Mouse (Mus musculus) forebrain, embryonic 16.5 days (tissue): ENCODE measurements around the gene Mettl1. TPM values are rescaled to one million over a fixed set of nuclear protein-coding genes. Genes with fewer than 3 reads are reported as not detected.
"Not testable (repeated sequence)": the region's sequence is repeated elsewhere in the genome, so short reads cannot be mapped to it uniquely, and the experiment has no call there.

Experiments
- ATAC-seq: fragments of 200-750 bp; cut with Nextera tagmentation; 2 replicates; pipeline ENCODE4 v1.8.0; 2017; ENCODE audit warnings: mild to moderate bottlenecking, moderate library complexity
- H3K27ac ChIP-seq: fragments of 300-500 bp; sonication (generic); 2 replicates; pipeline ENCODE4 v1.5.1; 2014; ENCODE audit warnings: low read length, control low read depth
- H3K27me3 ChIP-seq: fragments of 300-500 bp; sonication (generic); replicated peaks from 2 replicates; pipeline ENCODE4 v1.6.1; 2014; ENCODE audit warnings: low read length; ENCODE audit not compliant: control insufficient read depth, insufficient read depth
- H3K36me3 ChIP-seq: fragments of 300-500 bp; sonication (generic); 2 replicates; pipeline ENCODE4 v1.6.1; 2014; ENCODE audit not compliant: control insufficient read depth, insufficient read depth
- H3K4me1 ChIP-seq: fragments of 300-500 bp; sonication (generic); replicated peaks from 2 replicates; pipeline ENCODE4 v1.6.1; 2014; ENCODE audit warnings: low read length; ENCODE audit not compliant: control insufficient read depth, insufficient read depth
- H3K4me2 ChIP-seq: fragments of 300-500 bp; sonication (generic); 2 replicates; pipeline ENCODE4 v1.6.1; 2014; ENCODE audit warnings: mild to moderate bottlenecking, low read length, control low read depth
- H3K4me3 ChIP-seq: fragments of 300-500 bp; sonication (generic); replicated peaks from 2 replicates; pipeline ENCODE4 v1.5.1; 2014; ENCODE audit warnings: mild to moderate bottlenecking, low read length, control low read depth
- H3K9ac ChIP-seq: fragments of 300-500 bp; sonication (generic); replicated peaks from 2 replicates; pipeline ENCODE4 v1.6.1; 2014; ENCODE audit warnings: low read depth, low read length, control low read depth
- H3K9me3 ChIP-seq: fragments of 300-500 bp; sonication (generic); 2 replicates; pipeline ENCODE4 v1.6.1; 2016; ENCODE audit warnings: low read length; ENCODE audit not compliant: control insufficient read depth
- WGBS: fragments of 180-500 bp; shearing (Covaris S2); extraction: QIAGEN DNeasy Blood & Tissue Kit; methylation state at CpG from one replicate; pipeline ENCODE4 v1.1.7; 2014; 5-methylcytosine and 5-hydroxymethylcytosine counted together
- polyA plus RNA-seq: library from polyadenylated mRNA; unstranded; fragments of >200 nt; fragmentation: Nextera tagmentation; extraction: Ambion mirVana; gene quantifications from 2 replicates; pipeline ENCODE4 v1.2.1, GENCODE M21; 2015

The Mettl1 gene
- polyA plus RNA-seq, 1 experiment from 2014 or later, result 23.0 TPM

DNA sequence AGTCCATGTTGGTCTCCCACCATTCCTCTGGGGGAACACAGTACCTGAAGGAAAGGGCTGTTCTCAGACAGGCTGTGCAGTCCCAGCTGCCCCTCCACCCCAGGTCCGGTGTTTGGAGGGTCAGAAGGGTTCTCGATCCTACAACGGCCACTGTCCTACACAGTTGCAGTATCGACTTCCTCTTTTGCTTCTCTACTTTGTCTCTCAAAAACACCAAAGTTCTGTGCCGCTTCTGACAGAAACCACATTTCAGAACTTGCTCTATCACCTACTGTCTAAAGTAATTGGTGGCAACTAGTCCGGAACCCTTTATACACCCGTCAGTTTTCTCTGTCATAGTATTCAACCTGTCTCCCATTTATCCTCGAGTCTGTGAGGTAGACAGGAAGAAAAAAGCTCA lies 14.2 kb downstream of the Mettl1 start:
- Histone ChIP-seq H3K9me3 (no peaks in the 10 kb centered on the region), H3K4me2 (no peak overlapping the region), H3K4me3 (no peak overlapping the region), H3K27me3 (peaks cover 10% of the 10 kb centered on the region), H3K4me1 (peaks cover 21% of the 10 kb centered on the region), H3K36me3 (peaks cover 14% of the 10 kb centered on the region), H3K9ac (no peak overlapping the region), H3K27ac (no peak overlapping the region)
- WGBS, result 92% methylated on average over 8 of the region's 8 CpGs
- no peak for ATAC-seq

- Histone ChIP-seq H3K9ac (no peak overlapping the region), H3K9me3 (no peaks in the 10 kb centered on the region), H3K4me2 (no peak overlapping the region), H3K4me1 (peaks cover 31% of the 10 kb centered on the region), H3K27me3 (0 out of 2 replicates have a peak, but pooled peaks cover 3% of the 10 kb centered on the region), H3K4me3 (no peak overlapping the region), H3K36me3 (peaks cover 14% of the 10 kb centered on the region), H3K27ac (no peak overlapping the region)
- WGBS, result 93% methylated on average over 20 of the region's 20 CpGs
- no peak for ATAC-seq
Measured at GRCm38 (mm10) chr10:127056490-127056889, 15.3 kb downstream of the Mettl1 start.

DNA sequence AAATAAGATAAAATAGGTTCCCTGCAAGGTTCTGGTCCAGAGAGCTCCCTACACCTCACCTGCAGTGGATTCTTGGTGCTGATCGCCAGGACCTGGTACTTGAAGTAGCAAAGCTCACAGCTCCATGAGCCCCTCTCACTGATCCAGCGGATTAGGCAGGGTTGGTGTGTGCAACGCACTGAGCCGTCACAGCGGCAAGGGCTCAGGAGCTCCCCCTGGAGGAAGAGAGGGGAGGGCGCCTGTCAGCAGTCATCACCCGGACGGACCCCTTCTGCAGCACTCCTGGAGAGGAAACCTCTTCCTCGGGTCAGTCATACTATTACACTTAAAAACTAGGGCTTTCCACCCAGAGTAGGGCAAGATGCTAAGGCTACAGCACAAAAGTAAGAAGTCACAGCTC lies 16.9 kb downstream of the Mettl1 start:
- WGBS, result 0% methylated on average over 9 of the region's 9 CpGs
- no peak overlapping the region; the same call in 1 of the 2 replicates for H3K27ac ChIP-seq

DNA sequence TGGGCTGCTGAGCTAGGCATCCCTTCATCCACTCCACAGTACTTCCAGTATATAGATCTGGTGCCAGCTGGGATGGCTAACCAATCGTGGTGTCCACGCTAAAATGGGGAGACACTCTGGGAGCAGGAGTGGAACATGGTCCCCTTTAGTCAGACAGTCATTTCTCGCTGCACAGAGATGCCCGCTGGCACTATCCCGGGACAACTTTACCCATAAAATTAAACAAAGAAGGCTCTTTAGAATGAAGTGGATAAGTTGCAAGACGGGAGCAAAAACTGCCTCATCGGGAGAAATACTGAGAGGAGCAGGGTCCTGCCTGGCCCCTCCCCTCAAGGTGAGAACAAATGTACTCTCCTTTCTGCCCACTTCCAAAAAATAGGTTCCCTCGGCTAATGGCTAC lies 17.5 kb downstream of the Mettl1 start:
- Histone ChIP-seq H3K27me3 (no peaks in the 10 kb centered on the region), H3K27ac (peak overlapping the region; percentile 97), H3K36me3 (peaks cover 14% of the 10 kb centered on the region), H3K9ac (peak overlapping the region; percentile 96), H3K4me1 (peaks cover 37% of the 10 kb centered on the region), H3K9me3 (no peaks in the 10 kb centered on the region), H3K4me3 (peak overlapping the region; percentile 89), H3K4me2 (peak overlapping the region; percentile 83)
- ATAC-seq, result no peak
- 2% methylated on average over 8 of the region's 8 CpGs for WGBS

More for the DNA sequence above, 16.9 kb downstream of the Mettl1 start:
- Histone ChIP-seq H3K9ac (peak overlapping the region; percentile 96), H3K4me2 (peak overlapping the region; percentile 83), H3K9me3 (no peaks in the 10 kb centered on the region), H3K27me3 (no peaks in the 10 kb centered on the region), H3K36me3 (peaks cover 14% of the 10 kb centered on the region), H3K4me1 (peaks cover 37% of the 10 kb centered on the region), H3K4me3 (peak overlapping the region; percentile 89)
- ATAC-seq, result peak; percentile 29; the same call in 1 of the 2 replicates

DNA sequence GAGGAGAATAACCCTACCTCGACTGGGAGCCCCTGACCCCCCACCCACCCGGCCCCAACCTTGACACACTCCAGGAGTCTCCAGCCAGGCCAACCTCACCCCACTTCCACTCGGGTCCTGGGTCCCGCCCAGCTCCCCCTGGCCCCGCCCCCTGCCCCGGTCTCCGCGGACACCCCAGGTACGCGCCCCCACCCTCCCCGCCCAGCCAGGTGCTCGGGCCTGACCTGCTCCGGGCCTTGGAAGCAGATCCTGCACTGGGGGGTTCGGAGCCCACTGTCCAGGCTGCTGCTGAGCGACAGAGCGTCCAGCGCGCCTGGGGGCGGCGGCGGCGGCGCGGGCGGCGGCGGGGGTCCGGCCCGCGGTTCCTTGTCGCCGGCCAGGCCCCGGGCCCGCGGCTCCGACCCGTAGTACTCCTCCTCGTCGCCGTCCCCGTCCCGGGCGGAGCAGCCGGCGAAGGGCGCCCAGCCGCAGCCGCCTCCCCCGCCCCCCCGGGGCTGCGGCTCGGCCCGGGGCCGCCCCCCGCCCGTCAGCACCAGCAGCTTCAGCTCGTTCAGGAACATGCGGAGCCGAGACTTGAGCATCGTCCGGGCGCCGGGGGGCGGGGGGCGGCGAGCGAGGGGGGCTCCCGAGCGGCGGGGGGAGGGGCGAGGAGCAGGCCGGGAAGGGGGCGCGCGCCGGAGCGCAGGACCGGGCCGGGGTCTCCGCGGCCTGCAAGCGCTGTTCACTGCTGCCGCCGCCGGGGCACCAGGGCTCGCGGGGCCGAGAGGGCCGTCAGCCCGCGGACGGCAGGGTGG lies 18.2 kb downstream of the Mettl1 start:
- no peaks in the 10 kb centered on the region for H3K9me3 ChIP-seq
- no peaks in the 10 kb centered on the region for H3K27me3 ChIP-seq
- H3K36me3 ChIP-seq, result peaks cover 12% of the 10 kb centered on the region
- WGBS, result 1% methylated on average over 40 of the region's 92 CpGs
- H3K4me2 ChIP-seq, result peak overlapping the region; percentile 83
- ATAC-seq, result 0 out of 2 replicates have a peak, but pooled peaks have one; percentile 2
- H3K4me1 ChIP-seq, result peaks cover 37% of the 10 kb centered on the region
- H3K4me3 ChIP-seq, result peak overlapping the region; percentile 89
- peak overlapping the region; percentile 97 for H3K27ac ChIP-seq
- peak overlapping the region; percentile 96 for H3K9ac ChIP-seq

DNA sequence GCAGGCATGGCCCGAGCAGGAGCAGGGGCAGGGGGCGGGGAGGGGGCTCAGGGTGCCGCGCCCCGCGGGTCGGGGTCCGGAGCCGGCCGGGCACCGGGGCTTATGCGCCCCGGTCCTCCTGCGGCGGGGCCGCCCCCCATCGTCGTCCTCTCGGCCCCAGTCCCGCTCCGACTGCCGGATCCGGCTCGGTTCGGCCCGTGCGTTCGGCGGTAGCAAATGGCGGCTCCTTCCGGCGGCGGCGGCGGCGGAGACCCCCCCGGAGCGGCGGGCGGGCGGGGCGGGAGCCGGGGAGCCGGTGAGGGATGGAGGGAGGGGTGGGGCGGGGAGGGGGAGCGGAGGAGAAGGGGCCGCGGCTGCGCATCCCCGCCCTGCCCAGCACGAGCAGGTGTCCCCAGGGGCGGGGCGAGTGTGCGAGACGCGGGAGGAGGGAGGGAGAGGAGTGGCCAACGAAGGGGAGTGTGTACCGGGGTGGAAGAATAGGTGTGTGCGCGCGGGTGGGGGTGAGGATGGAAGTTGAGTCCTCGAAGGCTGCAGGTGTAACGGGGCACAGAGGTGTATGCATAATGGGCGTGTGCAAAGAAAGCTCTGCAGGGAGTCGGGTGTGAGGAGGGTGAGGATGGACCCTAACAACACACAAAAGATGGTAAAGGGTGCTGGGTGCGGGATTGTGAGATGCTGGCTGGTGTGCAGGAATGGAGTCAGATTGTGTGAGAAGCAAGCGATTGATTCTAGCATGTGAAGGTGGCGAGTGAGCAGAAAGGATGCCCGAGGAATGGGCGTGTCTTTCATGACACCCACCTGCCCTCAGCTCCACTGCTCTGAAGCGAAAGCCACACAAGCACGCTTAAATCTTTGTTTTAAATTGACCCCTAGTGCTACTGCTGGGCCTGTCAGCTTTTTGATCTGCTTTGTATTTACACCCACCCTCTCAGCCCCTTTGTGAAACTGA lies 19.0 kb downstream of the Mettl1 start, which contains the start of gene March9:
TSS of gene March9 (minus strand) at position 217 of the 949 bp plus-strand sequence.
- WGBS, result 0% methylated on average over 54 of the region's 72 CpGs
- H3K4me1 ChIP-seq, result peaks cover 41% of the 10 kb centered on the region
- H3K27me3 ChIP-seq, result no peaks in the 10 kb centered on the region

DNA sequence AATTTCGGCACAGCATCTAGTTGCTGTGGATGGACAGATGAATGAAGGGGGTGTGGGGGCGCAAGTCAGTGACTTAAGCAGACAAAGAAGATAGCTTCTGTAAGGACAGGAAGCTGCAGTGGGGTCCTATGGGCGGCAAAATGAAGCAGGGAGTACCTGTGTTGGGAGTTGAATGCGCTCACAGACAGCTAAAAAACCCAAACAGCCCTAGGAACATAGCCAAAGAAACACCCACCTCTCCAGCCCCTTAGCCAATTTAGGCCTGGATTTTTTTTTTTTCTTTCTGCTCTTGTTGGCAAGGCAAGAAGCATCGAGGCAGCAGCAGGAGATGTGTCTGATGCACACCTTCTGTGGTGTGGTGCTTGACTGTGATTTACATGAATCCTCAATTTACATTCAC lies 19.9 kb downstream of the Mettl1 start:
- Histone ChIP-seq H3K4me3 (peak overlapping the region; percentile 89), H3K4me1 (peaks cover 41% of the 10 kb centered on the region), H3K9ac (peak overlapping the region; percentile 96), H3K27me3 (no peaks in the 10 kb centered on the region), H3K36me3 (peaks cover 17% of the 10 kb centered on the region), H3K27ac (peak overlapping the region; percentile 97), H3K4me2 (peak overlapping the region; percentile 83), H3K9me3 (no peaks in the 10 kb centered on the region)
- no peak for ATAC-seq
- 19% methylated on average over 5 of the region's 5 CpGs for WGBS

More for the DNA sequence above, 19.0 kb downstream of the Mettl1 start, which contains the start of gene March9:
- peak within 1 kb of the TSS; percentile 97 for H3K27ac ChIP-seq
- no peaks in the 10 kb centered on the region for H3K9me3 ChIP-seq
- peak within 1 kb of the TSS; percentile 83 for H3K4me2 ChIP-seq
- H3K4me3 ChIP-seq, result peak within 1 kb of the TSS; percentile 89
- H3K9ac ChIP-seq, result peak within 1 kb of the TSS; percentile 96
- peaks cover 11% of the 10 kb centered on the region for H3K36me3 ChIP-seq
- ATAC-seq, result peak; percentile 47

- H3K27ac ChIP-seq, result peak overlapping the region; percentile 97
- H3K9ac ChIP-seq, result no peak overlapping the region
- ATAC-seq, result no peak
- peaks cover 16% of the 10 kb centered on the region for H3K36me3 ChIP-seq
- H3K4me1 ChIP-seq, result peaks cover 41% of the 10 kb centered on the region
- H3K4me3 ChIP-seq, result no peak overlapping the region
- 62% methylated on average over 2 of the region's 2 CpGs for WGBS
- H3K9me3 ChIP-seq, result no peaks in the 10 kb centered on the region
- H3K27me3 ChIP-seq, result no peaks in the 10 kb centered on the region
- peak overlapping the region; percentile 83 for H3K4me2 ChIP-seq
Measured at GRCm38 (mm10) chr10:127061513-127061912, 20.3 kb downstream of the Mettl1 start.

DNA sequence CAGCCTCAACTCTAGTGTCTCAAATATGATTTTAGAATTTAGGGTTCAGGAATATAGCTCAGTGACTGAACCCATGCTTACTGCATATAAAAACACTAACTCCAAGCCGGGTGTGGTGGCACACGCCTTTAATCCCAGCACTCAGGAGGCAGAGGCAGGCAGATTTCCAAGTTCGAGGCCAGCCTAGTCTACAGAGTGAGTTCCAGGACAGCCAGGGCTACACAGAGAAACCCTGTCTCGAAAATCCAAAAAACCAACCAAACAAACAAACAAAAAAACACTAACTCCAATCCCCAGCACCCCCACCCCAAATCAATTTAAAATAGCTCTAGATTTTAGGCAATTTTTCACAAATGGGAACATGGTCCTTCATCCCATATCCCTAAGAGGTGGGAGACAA lies 20.9 kb downstream of the Mettl1 start:
- Histone ChIP-seq H3K36me3 (peaks cover 21% of the 10 kb centered on the region), H3K4me1 (peaks cover 41% of the 10 kb centered on the region)
- not testable (repeated sequence) for H3K9ac ChIP-seq, H3K4me3 ChIP-seq, H3K27me3 ChIP-seq, H3K4me2 ChIP-seq, H3K9me3 ChIP-seq, ATAC-seq, H3K27ac ChIP-seq
- 92% methylated on average over 4 of the region's 4 CpGs for WGBS
